Mouse (Mus musculus): ENCODE results near the gene Csad. TPM values are rescaled to one million over a fixed set of nuclear protein-coding genes. Genes with fewer than 3 reads are reported as not detected.
"Not testable (repeated sequence)": the region's sequence is repeated elsewhere in the genome, so short reads cannot be mapped to it uniquely, and the experiment has no call there.

The Csad gene
- polyA plus RNA-seq, 1 experiment from 2014 or later = 28.7 TPM

DNA sequence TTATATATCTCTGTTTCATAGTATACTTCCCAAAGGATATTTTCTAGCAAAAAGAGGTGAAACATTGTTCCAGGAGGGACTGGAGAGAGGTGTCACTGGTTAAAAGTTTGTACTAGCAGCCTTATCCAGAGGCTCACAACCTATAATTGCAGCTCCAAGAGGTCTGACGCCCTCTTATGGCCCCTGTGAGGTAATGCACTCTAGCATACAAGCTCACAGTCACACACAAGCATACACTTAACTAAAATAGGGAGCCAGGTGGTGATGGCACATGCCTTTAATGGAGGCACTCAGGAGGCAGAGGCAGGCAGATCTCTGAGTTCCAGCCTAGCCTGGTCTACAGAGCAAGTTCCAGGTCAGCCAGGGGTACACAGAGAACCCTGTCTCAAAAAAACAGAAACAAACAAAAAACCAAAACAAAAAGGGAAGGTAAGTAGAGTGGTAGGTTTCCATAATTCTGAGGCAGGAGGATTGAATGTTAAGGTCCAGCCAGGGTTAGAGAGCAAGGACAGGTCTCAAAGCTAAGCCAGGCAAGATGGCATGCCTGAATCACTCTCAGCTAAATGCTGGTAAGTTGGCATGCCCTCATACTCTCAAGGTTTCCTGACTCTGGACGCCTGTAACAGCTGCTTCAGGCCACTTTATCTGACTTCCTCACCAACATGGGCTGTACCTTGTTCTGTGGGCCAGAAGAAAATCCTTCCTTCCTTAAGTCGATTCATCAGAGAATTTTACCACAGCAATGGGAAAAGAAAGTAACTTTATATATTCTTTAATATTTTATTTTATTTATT is 40.4 kb downstream of the Csad start:
- H3K4me1 ChIP-seq (ENCODE audit: control insufficient read depth, insufficient read depth, low read length) = no peaks in the 10 kb centered on the region
- ATAC-seq (ENCODE audit: low read depth) = no peak
- H3K27ac ChIP-seq (ENCODE audit: low read depth, low read length) = no peak overlapping the region
- H3K9me3 ChIP-seq (ENCODE audit: control insufficient read depth, low read length) = no peaks in the 10 kb centered on the region
- no peak overlapping the region for H3K9ac ChIP-seq (replicated peaks; ENCODE audit: low read depth, low read length)
- no peak overlapping the region for H3K4me2 ChIP-seq (ENCODE audit: low read depth, low read length)
- WGBS = 64% methylated on average over 3 of the region's 3 CpGs
- no peaks in the 10 kb centered on the region for H3K27me3 ChIP-seq (ENCODE audit: control insufficient read depth, insufficient read depth, low read length)
- H3K36me3 ChIP-seq (ENCODE audit: control insufficient read depth, insufficient read depth, low read length) = no peaks in the 10 kb centered on the region
- no peak overlapping the region for H3K4me3 ChIP-seq (ENCODE audit: low read depth, low read length)

DNA sequence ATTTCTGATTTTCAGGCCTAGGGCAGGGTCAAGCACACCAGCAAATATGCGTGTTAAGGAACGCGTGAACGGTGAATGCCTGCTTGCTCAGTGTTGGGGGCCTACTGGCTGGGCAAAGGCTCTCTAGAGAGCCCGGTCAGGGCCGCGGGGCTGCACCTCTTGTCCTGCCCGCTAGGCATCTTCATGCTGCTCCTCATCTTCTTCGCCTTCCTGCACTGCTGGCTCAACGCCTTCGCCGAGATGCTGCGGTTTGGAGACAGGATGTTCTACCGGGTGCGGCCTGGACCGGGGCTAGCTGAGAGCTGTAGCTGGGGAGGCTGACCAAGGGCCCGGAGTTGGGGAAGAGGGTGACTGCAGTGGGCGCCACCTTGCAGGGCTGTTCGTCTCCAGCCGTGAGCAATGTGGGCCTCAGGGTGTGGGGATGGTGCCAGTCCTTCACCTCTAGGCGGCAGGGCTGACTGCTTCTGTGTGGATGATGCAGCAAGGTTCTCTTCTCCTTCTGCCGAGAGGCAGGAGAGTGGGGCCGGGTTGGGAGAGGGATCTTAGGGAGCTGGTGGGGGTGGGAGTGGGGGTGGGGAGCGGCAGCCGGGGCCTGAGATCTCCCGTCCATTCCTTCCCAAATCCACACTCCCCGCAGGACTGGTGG is 44.0 kb downstream of the Csad start:
- ATAC-seq (ENCODE audit: low read depth) = no peak
- H3K27me3 ChIP-seq (ENCODE audit: control insufficient read depth, insufficient read depth, low read length) = no peaks in the 10 kb centered on the region
- no peaks in the 10 kb centered on the region for H3K9me3 ChIP-seq (ENCODE audit: control insufficient read depth, low read length)
- WGBS = 64% methylated on average over 25 of the region's 27 CpGs
- H3K4me3 ChIP-seq (ENCODE audit: low read depth, low read length) = no peak overlapping the region
- H3K4me1 ChIP-seq (ENCODE audit: control insufficient read depth, insufficient read depth, low read length) = no peaks in the 10 kb centered on the region
- no peaks in the 10 kb centered on the region for H3K36me3 ChIP-seq (ENCODE audit: control insufficient read depth, insufficient read depth, low read length)
- H3K9ac ChIP-seq (replicated peaks; ENCODE audit: low read depth, low read length) = no peak overlapping the region
- H3K4me2 ChIP-seq (ENCODE audit: low read depth, low read length) = no peak overlapping the region
- H3K27ac ChIP-seq (ENCODE audit: low read depth, low read length) = no peak overlapping the region

DNA sequence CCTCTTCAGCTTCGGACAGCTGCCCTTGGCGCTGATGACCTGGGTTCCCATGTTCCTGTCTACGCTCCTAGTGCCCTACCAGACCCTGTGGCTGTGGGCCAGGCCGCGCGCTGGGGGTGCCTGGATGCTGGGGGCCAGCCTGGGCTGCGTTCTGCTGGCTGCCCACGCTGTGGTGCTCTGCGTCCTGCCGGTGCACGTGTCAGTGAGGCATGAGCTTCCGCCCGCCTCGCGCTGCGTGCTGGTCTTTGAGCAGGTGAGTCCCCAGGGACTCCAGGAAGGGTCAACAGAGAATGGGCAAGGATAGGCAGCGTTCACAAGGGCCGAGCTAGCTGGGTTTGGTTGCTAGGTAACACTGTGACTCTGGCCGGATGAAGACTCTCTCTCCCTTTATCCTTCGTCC is 47.7 kb downstream of the Csad start:
- Histone ChIP-seq H3K9me3 (ENCODE audit: control insufficient read depth, low read length) (no peaks in the 10 kb centered on the region), H3K36me3 (ENCODE audit: control insufficient read depth, insufficient read depth, low read length) (no peaks in the 10 kb centered on the region), H3K4me1 (ENCODE audit: control insufficient read depth, insufficient read depth, low read length) (no peaks in the 10 kb centered on the region), H3K9ac (replicated peaks; ENCODE audit: low read depth, low read length) (no peak overlapping the region), H3K4me2 (ENCODE audit: low read depth, low read length) (no peak overlapping the region), H3K27ac (ENCODE audit: low read depth, low read length) (no peak overlapping the region), H3K27me3 (ENCODE audit: control insufficient read depth, insufficient read depth, low read length) (no peaks in the 10 kb centered on the region), H3K4me3 (ENCODE audit: low read depth, low read length) (no peak overlapping the region)
- peak; percentile 17; the same call in 1 of the 2 replicates for ATAC-seq (ENCODE audit: low read depth)
- 31% methylated on average over 20 of the region's 20 CpGs for WGBS

DNA sequence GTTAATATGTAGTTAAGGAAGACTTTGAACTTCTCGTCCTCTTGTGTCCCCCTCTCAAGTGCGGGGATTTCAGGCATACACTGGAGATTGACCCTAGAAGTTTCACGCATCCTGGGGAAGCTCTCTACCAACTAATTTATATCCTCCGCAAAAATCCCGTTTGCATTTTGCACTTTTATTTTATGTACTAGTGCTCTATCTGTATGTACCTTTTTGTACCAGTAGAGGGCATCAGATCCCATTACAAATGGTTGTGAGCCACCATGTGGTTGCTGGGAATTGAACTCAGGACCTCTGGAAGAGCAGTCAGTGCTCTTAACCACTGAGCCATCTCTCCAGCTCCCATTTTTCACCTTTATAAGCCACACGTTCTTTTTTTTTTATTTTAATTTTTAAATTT is 49.5 kb downstream of the Csad start:
- 92% methylated on average over 6 of the region's 6 CpGs for WGBS
- H3K36me3 ChIP-seq (ENCODE audit: control insufficient read depth, insufficient read depth, low read length); ATAC-seq (ENCODE audit: low read depth); H3K4me1 ChIP-seq (ENCODE audit: control insufficient read depth, insufficient read depth, low read length); H3K27me3 ChIP-seq (ENCODE audit: control insufficient read depth, insufficient read depth, low read length); H3K27ac ChIP-seq (ENCODE audit: low read depth, low read length); H3K4me3 ChIP-seq (ENCODE audit: low read depth, low read length); H3K9ac ChIP-seq (replicated peaks; ENCODE audit: low read depth, low read length); H3K9me3 ChIP-seq (ENCODE audit: control insufficient read depth, low read length); H3K4me2 ChIP-seq (ENCODE audit: low read depth, low read length): not testable (repeated sequence)

DNA sequence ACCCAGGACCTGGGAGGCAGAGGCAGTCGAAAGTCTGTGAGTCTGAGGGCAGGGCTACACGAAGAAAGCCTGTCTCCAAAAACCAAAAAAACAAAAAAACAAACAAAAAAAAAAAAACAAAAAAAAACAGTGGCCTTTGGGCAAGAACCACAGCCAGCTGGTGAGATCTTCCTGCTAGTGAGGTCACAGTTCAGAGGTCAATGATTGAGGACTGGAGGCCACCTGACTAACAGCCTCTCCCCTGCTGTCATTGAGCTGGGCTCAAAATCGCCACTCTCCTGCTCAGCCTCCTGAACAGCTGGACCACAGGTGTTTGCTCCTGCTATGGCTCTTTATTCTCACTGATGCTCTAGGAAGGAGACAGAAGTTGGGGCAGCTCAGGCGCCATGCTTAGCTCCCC is 51.9 kb downstream of the Csad start:
- 12% methylated on average over 4 of the region's 4 CpGs for WGBS
- Histone ChIP-seq H3K4me3 (ENCODE audit: low read depth, low read length) (no peak overlapping the region), H3K9ac (replicated peaks; ENCODE audit: low read depth, low read length) (no peak overlapping the region), H3K27ac (ENCODE audit: low read depth, low read length) (no peak overlapping the region), H3K4me1 (ENCODE audit: control insufficient read depth, insufficient read depth, low read length) (no peaks in the 10 kb centered on the region), H3K9me3 (ENCODE audit: control insufficient read depth, low read length) (no peaks in the 10 kb centered on the region), H3K4me2 (ENCODE audit: low read depth, low read length) (no peak overlapping the region), H3K36me3 (ENCODE audit: control insufficient read depth, insufficient read depth, low read length) (no peaks in the 10 kb centered on the region), H3K27me3 (ENCODE audit: control insufficient read depth, insufficient read depth, low read length) (no peaks in the 10 kb centered on the region)
- no peak for ATAC-seq (ENCODE audit: low read depth)

DNA sequence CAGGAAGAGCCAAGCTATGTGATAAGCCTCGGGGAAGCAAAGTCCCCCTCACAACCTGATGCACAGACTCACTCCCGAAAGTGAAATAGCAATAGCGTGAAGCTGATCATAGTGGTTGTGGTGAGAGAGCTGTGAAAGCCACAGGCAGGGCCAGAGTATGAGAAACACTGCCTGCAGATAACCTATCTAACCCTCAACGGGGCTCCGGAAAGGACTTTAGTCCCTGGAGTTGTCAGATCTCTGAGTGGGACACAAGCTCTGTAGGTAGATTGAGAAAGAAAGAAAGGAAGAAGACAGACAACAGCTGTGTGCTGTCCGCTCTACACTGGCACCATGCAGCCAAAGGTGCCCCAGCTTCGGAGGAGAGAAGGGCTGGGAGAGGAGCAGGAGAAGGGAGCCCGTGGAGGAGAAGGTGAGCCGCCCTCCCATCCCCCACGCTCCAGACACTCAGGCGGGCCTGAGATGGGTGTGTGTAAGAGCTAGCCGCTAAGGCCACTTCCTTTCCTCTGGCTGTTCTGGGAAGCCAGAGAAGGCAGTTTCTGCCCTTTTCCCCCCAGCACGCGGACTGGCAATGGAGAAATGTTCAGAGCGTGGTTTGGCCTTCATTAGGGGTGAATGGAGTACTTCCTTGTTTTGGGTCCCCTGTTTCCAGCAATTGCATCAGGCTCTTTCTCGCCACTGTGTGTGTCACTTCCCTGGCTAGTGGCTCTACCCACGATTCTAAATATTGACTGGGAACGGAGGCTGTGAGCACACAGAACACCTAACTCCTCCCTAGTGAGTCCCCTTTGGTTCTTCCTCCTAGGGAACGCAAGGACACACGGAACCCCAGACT is 54.0 kb downstream of the Csad start, which contains the start of gene Soat2:
Gene Soat2, plus strand, starts transcription at position 226 of the 835 bp plus-strand sequence.
- Histone ChIP-seq H3K9ac (replicated peaks; ENCODE audit: low read depth, low read length) (no peak within 1 kb of the TSS), H3K4me1 (ENCODE audit: control insufficient read depth, insufficient read depth, low read length) (no peaks in the 10 kb centered on the region), H3K4me3 (ENCODE audit: low read depth, low read length) (no peak within 1 kb of the TSS), H3K27me3 (ENCODE audit: control insufficient read depth, insufficient read depth, low read length) (peaks cover 5% of the 10 kb centered on the region), H3K36me3 (ENCODE audit: control insufficient read depth, insufficient read depth, low read length) (no peaks in the 10 kb centered on the region), H3K4me2 (ENCODE audit: low read depth, low read length) (no peak within 1 kb of the TSS), H3K27ac (ENCODE audit: low read depth, low read length) (no peak within 1 kb of the TSS), H3K9me3 (ENCODE audit: control insufficient read depth, low read length) (no peaks in the 10 kb centered on the region)
- 61% methylated on average over 20 of the region's 20 CpGs for WGBS
- no peak for ATAC-seq (ENCODE audit: low read depth)

DNA sequence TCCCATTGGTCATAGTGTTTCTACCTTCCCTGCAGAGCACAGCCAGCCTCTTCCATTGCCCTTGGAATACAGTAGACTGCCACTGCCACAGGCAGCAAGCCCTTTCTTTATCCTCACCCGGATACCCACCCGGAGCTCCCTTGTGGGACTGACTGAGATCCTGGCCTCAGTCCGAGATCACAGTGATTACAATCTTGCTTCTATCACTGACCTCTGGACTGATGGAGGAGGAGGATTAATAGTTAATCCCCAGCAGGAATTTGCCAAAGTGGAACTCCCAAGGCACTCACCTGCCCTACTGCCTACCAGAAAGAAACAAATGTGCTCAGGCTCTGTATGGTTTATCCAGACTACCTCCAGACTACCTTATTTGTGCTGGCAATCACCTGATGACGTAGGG is 55.0 kb downstream of the Csad start:
- Histone ChIP-seq H3K27ac (ENCODE audit: low read depth, low read length) (no peak overlapping the region), H3K27me3 (ENCODE audit: control insufficient read depth, insufficient read depth, low read length) (peaks cover 10% of the 10 kb centered on the region), H3K36me3 (ENCODE audit: control insufficient read depth, insufficient read depth, low read length) (no peaks in the 10 kb centered on the region), H3K4me3 (ENCODE audit: low read depth, low read length) (no peak overlapping the region), H3K9ac (replicated peaks; ENCODE audit: low read depth, low read length) (no peak overlapping the region), H3K4me2 (ENCODE audit: low read depth, low read length) (no peak overlapping the region), H3K4me1 (ENCODE audit: control insufficient read depth, insufficient read depth, low read length) (0 out of 2 replicates have a peak, but pooled peaks cover under 1% of the 10 kb centered on the region), H3K9me3 (ENCODE audit: control insufficient read depth, low read length) (no peaks in the 10 kb centered on the region)
- no peak for ATAC-seq (ENCODE audit: low read depth)
- WGBS = 87% methylated on average over 4 of the region's 4 CpGs

DNA sequence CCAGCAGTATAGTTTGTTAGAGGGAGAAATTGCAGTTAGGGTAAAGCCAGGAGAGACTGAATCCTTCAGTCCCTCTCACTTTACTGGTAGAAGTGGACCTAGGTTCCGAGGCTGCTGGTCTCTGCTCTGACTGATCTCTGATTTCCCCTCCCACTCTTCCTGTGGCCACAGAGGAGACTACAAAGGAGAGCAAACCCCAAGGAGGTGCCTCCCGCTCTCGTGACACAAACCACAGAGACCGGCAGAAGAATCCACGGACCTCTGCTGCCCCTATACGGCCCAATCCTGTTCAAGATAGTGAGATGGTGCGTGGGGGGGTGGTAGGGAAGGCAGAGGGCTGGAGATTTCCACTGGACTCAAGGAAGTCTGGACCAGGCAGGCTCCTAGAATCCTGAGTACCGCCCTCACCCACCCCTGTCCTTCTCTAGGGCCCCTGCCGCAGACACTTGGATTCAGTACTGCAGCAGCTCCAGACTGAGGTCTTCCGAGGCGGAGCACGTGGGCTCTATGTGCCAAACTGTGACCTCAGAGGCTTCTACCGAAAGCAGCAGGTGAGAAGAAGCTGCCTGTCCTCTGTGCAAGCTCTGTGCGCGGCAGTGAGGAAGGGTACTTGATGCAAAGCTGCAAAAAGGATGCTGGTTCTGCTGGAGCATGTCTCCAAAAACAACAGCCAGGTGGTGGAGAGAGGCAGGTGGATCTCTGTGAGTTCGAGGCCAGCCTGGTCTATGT is 56.7 kb downstream of the Csad start:
- H3K27ac ChIP-seq (ENCODE audit: low read depth, low read length) = no peak overlapping the region
- H3K4me2 ChIP-seq (ENCODE audit: low read depth, low read length) = no peak overlapping the region
- no peak overlapping the region for H3K9ac ChIP-seq (replicated peaks; ENCODE audit: low read depth, low read length)
- H3K4me1 ChIP-seq (ENCODE audit: control insufficient read depth, insufficient read depth, low read length) = 0 out of 2 replicates have a peak, but pooled peaks cover 4% of the 10 kb centered on the region
- WGBS = 69% methylated on average over 16 of the region's 16 CpGs
- H3K4me3 ChIP-seq (ENCODE audit: low read depth, low read length) = no peak overlapping the region
- ATAC-seq (ENCODE audit: low read depth) = no peak
- peaks cover 12% of the 10 kb centered on the region for H3K27me3 ChIP-seq (ENCODE audit: control insufficient read depth, insufficient read depth, low read length)
- H3K36me3 ChIP-seq (ENCODE audit: control insufficient read depth, insufficient read depth, low read length) = no peaks in the 10 kb centered on the region
- H3K9me3 ChIP-seq (ENCODE audit: control insufficient read depth, low read length) = no peaks in the 10 kb centered on the region
